Mouse (Mus musculus) hindbrain, embryonic 14.5 days (tissue): ENCODE results near the gene Shank2. TPM values are rescaled to one million over a fixed set of nuclear protein-coding genes. Genes with fewer than 3 reads are reported as not detected.

ENCODE experiments used
- ATAC-seq: fragments of 200-750 bp; cut with Nextera tagmentation; 2 replicates; pipeline ENCODE4 v1.8.0; 2017; ENCODE audit warnings: moderate number of reproducible peaks, mild to moderate bottlenecking, moderate TSS enrichment, moderate library complexity; ENCODE audit not compliant: low FRiP score
- DNase-seq: peaks from one replicate; pipeline ENCODE4 v3.0.0-alpha.2; 2015; ENCODE audit warnings: low spot score
- H3K27ac ChIP-seq: fragments of 300-500 bp; sonication (generic); 2 replicates; pipeline ENCODE4 v1.5.1; 2014; ENCODE audit warnings: mild to moderate bottlenecking, moderate library complexity
- H3K27me3 ChIP-seq: fragments of 300-500 bp; sonication (generic); 2 replicates; pipeline ENCODE4 v1.6.1; 2014; ENCODE audit warnings: mild to moderate bottlenecking, low read length, mixed read lengths; ENCODE audit not compliant: control insufficient read depth, insufficient read depth
- H3K36me3 ChIP-seq: fragments of 300-500 bp; sonication (generic); replicated peaks from 2 replicates; pipeline ENCODE4 v1.6.1; 2014; ENCODE audit not compliant: control insufficient read depth, insufficient read depth
- H3K4me1 ChIP-seq: fragments of 300-500 bp; sonication (generic); replicated peaks from 2 replicates; pipeline ENCODE4 v1.6.1; 2014; ENCODE audit warnings: antibody characterized with exemption, low read length, mixed read lengths; ENCODE audit not compliant: control insufficient read depth, insufficient read depth
- H3K4me2 ChIP-seq: fragments of 300-500 bp; sonication (generic); replicated peaks from 2 replicates; pipeline ENCODE4 v1.6.1; 2014; ENCODE audit warnings: mild to moderate bottlenecking, moderate library complexity
- H3K4me3 ChIP-seq: fragments of 300-500 bp; sonication (generic); replicated peaks from 2 replicates; pipeline ENCODE4 v1.5.1; 2014; ENCODE audit warnings: mild to moderate bottlenecking, low read length
- H3K9ac ChIP-seq: fragments of 300-500 bp; sonication (generic); 2 replicates; pipeline ENCODE4 v1.6.1; 2014
- H3K9me3 ChIP-seq: fragments of 300-500 bp; sonication (generic); 2 replicates; pipeline ENCODE4 v1.6.1; 2016; ENCODE audit warnings: low read length; ENCODE audit not compliant: control insufficient read depth
- WGBS: fragments of 180-500 bp; shearing (Covaris S2); extraction: QIAGEN DNeasy Blood & Tissue Kit; methylation state at CpG from one replicate; pipeline ENCODE4 v1.1.7; 2014; 5-methylcytosine and 5-hydroxymethylcytosine counted together
- polyA plus RNA-seq: library from polyadenylated mRNA; unstranded; fragments of >200 nt; fragmentation: Nextera tagmentation; extraction: Ambion mirVana; gene quantifications from 2 replicates; pipeline ENCODE4 v1.2.1, GENCODE M21; 2014

Shank2 gene
- polyA plus RNA-seq, 1 experiment from 2014 or later = 11.3 TPM

- WGBS = 87% methylated on average over 7 of the region's 7 CpGs
- Histone ChIP-seq H3K27me3 (no peaks in the 10 kb centered on the region), H3K4me2 (no peak overlapping the region), H3K9ac (no peak overlapping the region), H3K4me1 (no peaks in the 10 kb centered on the region), H3K27ac (no peak overlapping the region), H3K4me3 (no peak overlapping the region), H3K9me3 (no peaks in the 10 kb centered on the region), H3K36me3 (no peaks in the 10 kb centered on the region)
- DNase-seq (no peak), ATAC-seq (no peak)
Measured at GRCm38 (mm10) chr7:144268329-144268728, 266.6 kb downstream of the Shank2 start.

- Histone ChIP-seq H3K4me3 (no peak overlapping the region), H3K27me3 (no peaks in the 10 kb centered on the region), H3K9ac (no peak overlapping the region), H3K36me3 (no peaks in the 10 kb centered on the region), H3K9me3 (no peaks in the 10 kb centered on the region), H3K4me1 (no peaks in the 10 kb centered on the region), H3K4me2 (no peak overlapping the region), H3K27ac (no peak overlapping the region)
- DNase-seq (no peak), ATAC-seq (no peak)
- 79% methylated on average over 4 of the region's 4 CpGs for WGBS
Measured at GRCm38 (mm10) chr7:144268778-144269177, 267.1 kb downstream of the Shank2 start.

GRCm38 (mm10) chr7:144271074-144271473 lies 269.3 kb downstream of the Shank2 start:
- no peak for DNase-seq
- no peak overlapping the region for H3K27ac ChIP-seq
- H3K4me1 ChIP-seq = no peaks in the 10 kb centered on the region
- H3K27me3 ChIP-seq = no peaks in the 10 kb centered on the region
- no peak overlapping the region for H3K9ac ChIP-seq
- no peak overlapping the region for H3K4me3 ChIP-seq
- no peak overlapping the region for H3K4me2 ChIP-seq
- no peak for ATAC-seq
- H3K9me3 ChIP-seq = no peaks in the 10 kb centered on the region
- no peaks in the 10 kb centered on the region for H3K36me3 ChIP-seq
- 89% methylated on average over 2 of the region's 2 CpGs for WGBS

GRCm38 (mm10) chr7:144278703-144279102 lies 277.0 kb downstream of the Shank2 start:
- no peaks in the 10 kb centered on the region for H3K27me3 ChIP-seq
- no peaks in the 10 kb centered on the region for H3K9me3 ChIP-seq
- no peak for DNase-seq
- H3K36me3 ChIP-seq = no peaks in the 10 kb centered on the region
- 70% methylated on average over 4 of the region's 4 CpGs for whole genome bisulfite sequencing
- H3K4me2 ChIP-seq = no peak overlapping the region
- ATAC-seq = no peak
- no peak overlapping the region for H3K4me3 ChIP-seq
- H3K9ac ChIP-seq = no peak overlapping the region
- no peak overlapping the region for H3K27ac ChIP-seq
- peaks cover 11% of the 10 kb centered on the region for H3K4me1 ChIP-seq

GRCm38 (mm10) chr7:144283701-144284100 lies 282.0 kb downstream of the Shank2 start:
- peak; percentile 46 for DNase-seq
- WGBS = 8% methylated on average over 6 of the region's 6 CpGs
- no peak for ATAC-seq
- H3K4me2 ChIP-seq = peak overlapping the region; percentile 95
- peaks cover 55% of the 10 kb centered on the region for H3K4me1 ChIP-seq
- H3K27me3 ChIP-seq = no peaks in the 10 kb centered on the region
- no peaks in the 10 kb centered on the region for H3K9me3 ChIP-seq
- H3K27ac ChIP-seq = peak overlapping the region; percentile 99
- peak overlapping the region; percentile 56 for H3K4me3 ChIP-seq
- peak overlapping the region; percentile 91 for H3K9ac ChIP-seq
- H3K36me3 ChIP-seq = no peaks in the 10 kb centered on the region

- Histone ChIP-seq H3K36me3 (no peaks in the 10 kb centered on the region), H3K9ac (peak overlapping the region; percentile 91), H3K27me3 (no peaks in the 10 kb centered on the region), H3K4me3 (peak overlapping the region; percentile 56), H3K4me1 (peaks cover 61% of the 10 kb centered on the region), H3K27ac (peak overlapping the region; percentile 99), H3K4me2 (peak overlapping the region; percentile 95), H3K9me3 (no peaks in the 10 kb centered on the region)
- DNase-seq (peak; percentile 64), ATAC-seq (peak; percentile 84)
- WGBS = under 1% methylated on average over 44 of the region's 45 CpGs
Measured at GRCm38 (mm10) chr7:144284241-144285065, 282.7 kb downstream of the Shank2 start.

- Histone ChIP-seq H3K9ac (peak overlapping the region; percentile 91), H3K4me3 (peak overlapping the region; percentile 56), H3K36me3 (no peaks in the 10 kb centered on the region), H3K27me3 (no peaks in the 10 kb centered on the region), H3K27ac (peak overlapping the region; percentile 99), H3K4me1 (peaks cover 68% of the 10 kb centered on the region), H3K9me3 (no peaks in the 10 kb centered on the region), H3K4me2 (peak overlapping the region; percentile 95)
- ATAC-seq (peak; percentile 23; the same call in 1 of the 2 replicates), DNase-seq (no peak)
- 8% methylated on average over 5 of the region's 5 CpGs for WGBS
Measured at GRCm38 (mm10) chr7:144285066-144285633, 283.4 kb downstream of the Shank2 start.

GRCm38 (mm10) chr7:144285912-144286311 lies 284.2 kb downstream of the Shank2 start:
- no peaks in the 10 kb centered on the region for H3K27me3 ChIP-seq
- H3K4me1 ChIP-seq = peaks cover 75% of the 10 kb centered on the region
- no peak for ATAC-seq
- H3K4me3 ChIP-seq = peak overlapping the region; percentile 56
- H3K9me3 ChIP-seq = no peaks in the 10 kb centered on the region
- 71% methylated on average over 4 of the region's 4 CpGs for WGBS
- H3K9ac ChIP-seq = peak overlapping the region; percentile 91
- H3K4me2 ChIP-seq = peak overlapping the region; percentile 95
- H3K27ac ChIP-seq = peak overlapping the region; percentile 99; the same call in 1 of the 2 replicates
- no peaks in the 10 kb centered on the region for H3K36me3 ChIP-seq
- DNase-seq = no peak

- 54% methylated on average over 6 of the region's 6 CpGs for WGBS
- Histone ChIP-seq H3K4me3 (no peak overlapping the region), H3K9me3 (no peaks in the 10 kb centered on the region), H3K27me3 (no peaks in the 10 kb centered on the region), H3K9ac (no peak overlapping the region), H3K4me1 (peaks cover 83% of the 10 kb centered on the region), H3K36me3 (no peaks in the 10 kb centered on the region), H3K4me2 (peak overlapping the region; percentile 95), H3K27ac (no peak overlapping the region)
- ATAC-seq (no peak), DNase-seq (no peak)
Measured at GRCm38 (mm10) chr7:144287991-144288390, 286.3 kb downstream of the Shank2 start.
